Mouse (Mus musculus) midbrain, embryonic 11.5 days (tissue): ENCODE measurements around the gene Pqlc2. TPM values are rescaled to one million over a fixed set of nuclear protein-coding genes. Genes with fewer than 3 reads are reported as not detected.

Experiments used
- ATAC-seq: fragments of 200-750 bp; cut with Nextera tagmentation; 2 replicates; pipeline ENCODE4 v1.8.0; 2017; ENCODE audit warnings: moderate TSS enrichment, moderate library complexity; ENCODE audit not compliant: low FRiP score
- DNase-seq: peaks from one replicate; pipeline ENCODE4 v3.0.0; 2015; ENCODE audit warnings: low spot score; ENCODE audit errors: missing footprints
- H3K27ac ChIP-seq: fragments of 300-500 bp; sonication (generic); 2 replicates; pipeline ENCODE4 v1.5.1; 2014; ENCODE audit warnings: low read depth, low read length
- H3K27me3 ChIP-seq: fragments of 300-500 bp; sonication (generic); 2 replicates; pipeline ENCODE4 v1.6.1; 2014; ENCODE audit warnings: mild to moderate bottlenecking, low read length, moderate library complexity, mixed read lengths; ENCODE audit not compliant: control insufficient read depth, insufficient read depth
- H3K36me3 ChIP-seq: fragments of 300-500 bp; sonication (generic); 2 replicates; pipeline ENCODE4 v1.6.1; 2014; ENCODE audit warnings: mild to moderate bottlenecking, low read length, moderate library complexity, mixed read lengths; ENCODE audit not compliant: control insufficient read depth, insufficient read depth
- H3K4me1 ChIP-seq: fragments of 300-500 bp; sonication (generic); 2 replicates; pipeline ENCODE4 v1.6.1; 2014; ENCODE audit warnings: low read length; ENCODE audit not compliant: control insufficient read depth, insufficient read depth
- H3K4me2 ChIP-seq: fragments of 300-500 bp; sonication (generic); 2 replicates; pipeline ENCODE4 v1.6.1; 2014; ENCODE audit warnings: mild to moderate bottlenecking, moderate library complexity
- H3K4me3 ChIP-seq: fragments of 300-500 bp; sonication (generic); 2 replicates; pipeline ENCODE4 v1.5.1; 2014; ENCODE audit warnings: low read depth, low read length
- H3K9ac ChIP-seq: fragments of 300-500 bp; sonication (generic); 2 replicates; pipeline ENCODE4 v1.6.1; 2014; ENCODE audit warnings: low read length
- H3K9me3 ChIP-seq: fragments of 300-500 bp; sonication (generic); 2 replicates; pipeline ENCODE4 v1.6.1; 2016; ENCODE audit warnings: low read length; ENCODE audit not compliant: control insufficient read depth
- WGBS: fragments of 180-500 bp; shearing (Covaris S2); extraction: QIAGEN DNeasy Blood & Tissue Kit; methylation state at CpG from one replicate; pipeline ENCODE4 v1.1.7; 2014; 5-methylcytosine and 5-hydroxymethylcytosine counted together
- polyA plus RNA-seq: library from polyadenylated mRNA; unstranded; fragments of >200 nt; fragmentation: Nextera tagmentation; extraction: Ambion mirVana; gene quantifications from 2 replicates; pipeline ENCODE4 v1.2.1, GENCODE M21; 2014

Gene Pqlc2
- polyA plus RNA-seq, 1 experiment from 2014 or later, result 12.9 TPM

GRCm38 (mm10) chr4:139338145-139338544 lies 27.6 kb upstream of the Pqlc2 start:
- Histone ChIP-seq H3K27ac (no peak overlapping the region), H3K9me3 (no peaks in the 10 kb centered on the region), H3K9ac (no peak overlapping the region), H3K4me2 (no peak overlapping the region), H3K27me3 (no peaks in the 10 kb centered on the region), H3K4me1 (no peaks in the 10 kb centered on the region), H3K4me3 (no peak overlapping the region), H3K36me3 (no peaks in the 10 kb centered on the region)
- WGBS, result 51% methylated on average over 33 of the region's 33 CpGs
- ATAC-seq, result no peak
- no peak for DNase-seq

- DNase-seq, result peak; percentile 88
- no peaks in the 10 kb centered on the region for H3K4me1 ChIP-seq
- no peak overlapping the region for H3K9ac ChIP-seq
- no peaks in the 10 kb centered on the region for H3K27me3 ChIP-seq
- H3K4me3 ChIP-seq, result no peak overlapping the region
- peak overlapping the region; percentile 15; the same call in 1 of the 2 replicates for H3K4me2 ChIP-seq
- no peaks in the 10 kb centered on the region for H3K9me3 ChIP-seq
- no peaks in the 10 kb centered on the region for H3K36me3 ChIP-seq
- WGBS, result 32% methylated on average over 24 of the region's 24 CpGs
- ATAC-seq, result no peak
- no peak overlapping the region for H3K27ac ChIP-seq
Observed at GRCm38 (mm10) chr4:139336822-139337483, 26.4 kb upstream of the Pqlc2 start.

- no peaks in the 10 kb centered on the region for H3K4me1 ChIP-seq
Observed at GRCm38 (mm10) chr4:139335507-139335906, 25.0 kb upstream of the Pqlc2 start.

GRCm38 (mm10) chr4:139334631-139335295 lies 24.3 kb upstream of the Pqlc2 start:
- Histone ChIP-seq H3K36me3 (no peaks in the 10 kb centered on the region), H3K27me3 (no peaks in the 10 kb centered on the region), H3K9me3 (no peaks in the 10 kb centered on the region), H3K4me2 (no peak overlapping the region), H3K4me1 (no peaks in the 10 kb centered on the region), H3K9ac (no peak overlapping the region), H3K27ac (no peak overlapping the region), H3K4me3 (no peak overlapping the region)
- ATAC-seq (no peak), DNase-seq (no peak)
- 83% methylated on average over 6 of the region's 9 CpGs for WGBS

More at GRCm38 (mm10) chr4:139335507-139335906, 25.0 kb upstream of the Pqlc2 start:
- WGBS, result 72% methylated on average over 7 of the region's 7 CpGs
- DNase-seq (no peak), ATAC-seq (no peak)
- Histone ChIP-seq H3K4me3 (no peak overlapping the region), H3K27ac (no peak overlapping the region), H3K27me3 (no peaks in the 10 kb centered on the region), H3K36me3 (no peaks in the 10 kb centered on the region), H3K9me3 (no peaks in the 10 kb centered on the region), H3K9ac (no peak overlapping the region), H3K4me2 (no peak overlapping the region)

GRCm38 (mm10) chr4:139330605-139331004 lies 20.1 kb upstream of the Pqlc2 start:
- H3K4me2 ChIP-seq, result peak overlapping the region; percentile 27; the same call in 1 of the 2 replicates
- H3K27me3 ChIP-seq, result no peaks in the 10 kb centered on the region
- H3K9ac ChIP-seq, result no peak overlapping the region
- no peak overlapping the region; the same call in 1 of the 2 replicates for H3K4me3 ChIP-seq
- peak; percentile 44; the same call in 1 of the 2 replicates for ATAC-seq
- no peak overlapping the region for H3K27ac ChIP-seq
- H3K9me3 ChIP-seq, result no peaks in the 10 kb centered on the region
- no peaks in the 10 kb centered on the region for H3K4me1 ChIP-seq
- 12% methylated on average over 10 of the region's 10 CpGs for WGBS
- peak; percentile 94 for DNase-seq
- no peaks in the 10 kb centered on the region for H3K36me3 ChIP-seq

GRCm38 (mm10) chr4:139319740-139320139 lies 9.2 kb upstream of the Pqlc2 start:
- Histone ChIP-seq H3K4me3 (no peak overlapping the region), H3K27me3 (no peaks in the 10 kb centered on the region), H3K9me3 (no peaks in the 10 kb centered on the region), H3K4me1 (no peaks in the 10 kb centered on the region), H3K9ac (no peak overlapping the region), H3K27ac (no peak overlapping the region), H3K36me3 (peaks cover 6% of the 10 kb centered on the region), H3K4me2 (no peak overlapping the region)
- ATAC-seq (no peak), DNase-seq (no peak)
- WGBS, result 95% methylated on average over 4 of the region's 4 CpGs

GRCm38 (mm10) chr4:139318449-139318848 lies 7.9 kb upstream of the Pqlc2 start:
- no peaks in the 10 kb centered on the region for H3K9me3 ChIP-seq
- peaks cover 9% of the 10 kb centered on the region for H3K36me3 ChIP-seq
- no peaks in the 10 kb centered on the region for H3K4me1 ChIP-seq
- no peak overlapping the region for H3K9ac ChIP-seq
- H3K27me3 ChIP-seq, result no peaks in the 10 kb centered on the region
- H3K4me3 ChIP-seq, result no peak overlapping the region
- DNase-seq, result no peak
- ATAC-seq, result no peak
- no peak overlapping the region for H3K4me2 ChIP-seq
- WGBS, result 95% methylated on average over 11 of the region's 11 CpGs
- no peak overlapping the region for H3K27ac ChIP-seq

GRCm38 (mm10) chr4:139312632-139313031 lies 2.1 kb upstream of the Pqlc2 start:
- Histone ChIP-seq H3K27me3 (no peaks in the 10 kb centered on the region; the same call in 1 of the 2 replicates), H3K4me1 (peaks cover 13% of the 10 kb centered on the region), H3K36me3 (peaks cover 6% of the 10 kb centered on the region), H3K9ac (no peak overlapping the region), H3K27ac (no peak overlapping the region), H3K4me3 (no peak overlapping the region), H3K4me2 (no peak overlapping the region), H3K9me3 (no peaks in the 10 kb centered on the region)
- no peak for DNase-seq
- ATAC-seq, result no peak
- WGBS, result 55% methylated on average over 4 of the region's 4 CpGs

GRCm38 (mm10) chr4:139311707-139312106 lies 1.2 kb upstream of the Pqlc2 start:
- H3K36me3 ChIP-seq, result peaks cover 6% of the 10 kb centered on the region
- peak overlapping the region; percentile 86 for H3K4me2 ChIP-seq
- peak overlapping the region; percentile 88 for H3K9ac ChIP-seq
- peaks cover 13% of the 10 kb centered on the region for H3K4me1 ChIP-seq
- no peak for ATAC-seq
- no peaks in the 10 kb centered on the region; the same call in 1 of the 2 replicates for H3K27me3 ChIP-seq
- 23% methylated on average over 14 of the region's 14 CpGs for WGBS
- no peak for DNase-seq
- H3K4me3 ChIP-seq, result peak overlapping the region; percentile 69
- H3K27ac ChIP-seq, result no peak overlapping the region
- H3K9me3 ChIP-seq, result no peaks in the 10 kb centered on the region
